Mouse (Mus musculus): ENCODE measurements around the gene Nudt14.

DNA sequence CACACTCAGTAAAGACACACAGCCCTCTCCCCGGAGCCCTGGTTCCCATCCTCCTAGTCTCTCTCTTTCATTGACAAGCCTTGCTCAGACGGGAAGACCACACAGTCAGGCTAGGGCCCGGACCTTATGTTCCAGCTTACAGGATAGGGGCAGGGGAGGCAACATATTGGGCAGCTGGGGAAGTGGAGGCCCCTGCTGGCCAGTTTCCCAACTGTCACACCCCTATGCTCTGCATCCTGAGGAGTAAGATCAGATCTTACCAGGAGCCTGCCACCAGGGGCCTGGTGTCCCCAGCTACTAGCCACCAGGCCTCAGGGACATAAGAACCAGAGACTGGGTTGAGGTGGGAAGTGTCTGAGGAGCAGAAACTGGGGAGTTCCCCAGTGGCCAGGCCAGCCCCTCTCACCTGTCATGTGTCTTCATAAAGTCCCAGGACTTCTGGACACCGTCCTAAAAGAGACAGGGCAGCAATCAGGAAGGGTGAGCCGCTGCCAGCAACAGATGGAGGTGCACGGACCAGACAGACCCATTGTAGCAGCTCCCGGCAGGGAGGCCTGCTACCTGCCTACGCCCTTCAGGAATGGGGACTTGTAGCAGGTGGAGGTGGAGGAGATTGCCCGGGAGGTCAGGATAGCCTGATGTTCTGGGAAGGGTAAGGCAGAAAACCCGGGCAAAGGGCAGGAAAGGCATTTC, 2.9 kb downstream of the Nudt14 start:
- TF ChIP-seq ZNF384 (IDR thresholded peaks at IDR 0.05; ENCODE audit: low read depth, low read length) (no peak), ZC3H11A (IDR thresholded peaks at IDR 0.05; ENCODE audit: borderline replicate concordance, low read depth, low read length) (no peak), MAFK (IDR thresholded peaks at IDR 0.05; ENCODE audit: insufficient read depth, low read depth, low read length) (no peak), HCFC1 (IDR thresholded peaks at IDR 0.05; ENCODE audit: borderline replicate concordance, insufficient read depth, low read length) (no peak)

Measured in ES-E14 (cell line).